Mouse (Mus musculus) intestine, embryonic 15.5 days (tissue): ENCODE data around the gene Atp8b3. TPM values are rescaled to one million over a fixed set of nuclear protein-coding genes. Genes with fewer than 3 reads are reported as not detected.

Experiments used
- ATAC-seq: fragments of 200-750 bp; cut with Nextera tagmentation; 2 replicates; pipeline ENCODE4 v1.8.0; 2017; ENCODE audit warnings: moderate TSS enrichment, moderate library complexity
- H3K27ac ChIP-seq: fragments of 300-500 bp; sonication (generic); 2 replicates; pipeline ENCODE4 v1.5.1; 2015; ENCODE audit warnings: mild to moderate bottlenecking, inconsistent platforms
- H3K27me3 ChIP-seq: fragments of 300-500 bp; sonication (generic); replicated peaks from 2 replicates; pipeline ENCODE4 v1.6.1; 2015; ENCODE audit warnings: inconsistent platforms
- H3K36me3 ChIP-seq: fragments of 300-500 bp; sonication (generic); 2 replicates; pipeline ENCODE4 v1.6.1; 2015; ENCODE audit warnings: inconsistent platforms
- H3K4me1 ChIP-seq: fragments of 300-500 bp; sonication (generic); replicated peaks from 2 replicates; pipeline ENCODE4 v1.6.1; 2015; ENCODE audit warnings: inconsistent platforms
- H3K4me2 ChIP-seq: fragments of 300-500 bp; sonication (generic); replicated peaks from 2 replicates; pipeline ENCODE4 v1.6.1; 2015; ENCODE audit warnings: mild to moderate bottlenecking, inconsistent platforms
- H3K4me3 ChIP-seq: fragments of 300-500 bp; sonication (generic); replicated peaks from 2 replicates; pipeline ENCODE4 v1.5.1; 2015; ENCODE audit warnings: inconsistent platforms
- H3K9ac ChIP-seq: fragments of 300-500 bp; sonication (generic); 2 replicates; pipeline ENCODE4 v1.6.1; 2015; ENCODE audit warnings: inconsistent platforms
- H3K9me3 ChIP-seq: fragments of 300-500 bp; sonication (generic); 2 replicates; pipeline ENCODE4 v1.6.1; 2016; ENCODE audit warnings: inconsistent platforms
- WGBS: fragments of 180-500 bp; shearing (Covaris S2); methylation state at CpG from one replicate; pipeline ENCODE4 v1.1.7; 2015; 5-methylcytosine and 5-hydroxymethylcytosine counted together
- polyA plus RNA-seq: library from polyadenylated mRNA; unstranded; fragments of >200 nt; fragmentation: Nextera tagmentation; extraction: Ambion mirVana; gene quantifications from 2 replicates; pipeline ENCODE4 v1.2.1, GENCODE M21; 2015

The Atp8b3 gene
- polyA plus RNA-seq, 1 experiment from 2014 or later: 0.09 TPM

DNA sequence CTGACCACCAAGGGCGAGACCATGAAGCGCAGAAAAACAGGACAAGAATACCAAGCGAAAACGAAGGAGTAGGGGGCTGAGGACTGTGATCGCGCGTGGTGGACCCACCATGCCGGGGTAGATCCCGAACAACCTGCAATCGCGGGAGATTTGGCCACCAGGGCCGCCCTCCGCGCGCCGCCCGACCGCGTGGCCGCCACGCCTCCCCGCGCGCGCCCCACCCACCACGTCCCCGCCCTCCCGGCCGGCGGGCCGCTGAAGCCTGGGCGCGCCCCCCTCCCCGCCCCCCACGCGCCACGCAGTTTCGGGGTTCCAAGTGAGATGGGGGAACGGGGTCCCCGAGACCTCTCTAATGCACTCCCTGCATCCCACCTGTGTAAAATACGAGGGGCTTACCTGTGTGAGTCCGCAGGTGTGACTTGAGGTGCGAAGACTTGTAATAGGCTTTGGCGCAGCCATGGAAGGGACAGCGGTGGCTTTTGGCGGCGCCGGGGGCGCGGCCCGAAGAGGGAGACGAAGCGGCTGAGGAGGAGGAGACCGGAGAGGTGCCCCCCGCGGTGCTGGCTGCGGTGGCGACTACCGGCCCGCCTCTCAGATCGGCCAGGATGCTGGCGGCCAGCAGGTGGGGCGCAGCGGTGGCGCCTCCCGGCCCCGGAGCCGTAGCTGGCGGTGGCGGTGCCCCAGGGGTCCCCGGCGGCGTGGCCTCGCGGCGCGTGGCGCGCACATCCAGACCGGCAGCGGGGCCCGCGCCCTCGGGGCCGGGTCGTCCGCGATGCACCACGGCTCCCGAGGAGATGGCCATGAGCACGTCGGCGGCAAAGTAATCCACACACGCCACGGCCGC, 37.6 kb upstream of the Atp8b3 start:
- H3K4me2 ChIP-seq: peak overlapping the region; percentile 94
- peaks cover 50% of the 10 kb centered on the region for H3K4me1 ChIP-seq
- WGBS: under 1% methylated on average over 88 of the region's 96 CpGs
- H3K4me3 ChIP-seq: peak overlapping the region; percentile 89
- peak; percentile 11 for ATAC-seq
- H3K9me3 ChIP-seq: no peaks in the 10 kb centered on the region
- peak overlapping the region; percentile 93 for H3K27ac ChIP-seq
- peak overlapping the region; percentile 72 for H3K9ac ChIP-seq
- H3K27me3 ChIP-seq: no peaks in the 10 kb centered on the region
- no peaks in the 10 kb centered on the region for H3K36me3 ChIP-seq

DNA sequence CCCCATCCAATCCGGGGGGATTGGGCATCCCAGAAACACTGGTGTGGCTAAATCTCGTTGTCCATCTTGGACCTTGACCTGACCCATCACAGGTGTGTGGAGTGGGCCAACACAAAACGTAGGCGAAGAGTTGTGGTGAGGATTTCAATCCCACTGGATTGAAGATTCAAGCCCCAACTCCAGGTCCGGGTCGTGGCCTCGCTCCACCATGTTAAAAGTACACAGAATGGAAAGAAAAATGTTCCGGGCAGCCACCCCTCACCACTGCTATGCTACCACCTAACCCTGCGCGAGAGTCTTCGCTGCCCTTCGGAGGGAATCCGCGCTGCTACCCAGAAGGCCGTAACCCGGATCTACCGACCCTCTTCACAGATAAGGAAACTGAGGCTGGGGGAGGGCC, 37.0 kb upstream of the Atp8b3 start:
- Histone ChIP-seq H3K36me3 (no peaks in the 10 kb centered on the region), H3K4me3 (peak overlapping the region; percentile 89), H3K9ac (peak overlapping the region; percentile 72), H3K27me3 (no peaks in the 10 kb centered on the region), H3K9me3 (no peaks in the 10 kb centered on the region), H3K4me2 (peak overlapping the region; percentile 94), H3K4me1 (peaks cover 56% of the 10 kb centered on the region), H3K27ac (no peak overlapping the region)
- WGBS: 11% methylated on average over 17 of the region's 17 CpGs
- ATAC-seq: no peak

DNA sequence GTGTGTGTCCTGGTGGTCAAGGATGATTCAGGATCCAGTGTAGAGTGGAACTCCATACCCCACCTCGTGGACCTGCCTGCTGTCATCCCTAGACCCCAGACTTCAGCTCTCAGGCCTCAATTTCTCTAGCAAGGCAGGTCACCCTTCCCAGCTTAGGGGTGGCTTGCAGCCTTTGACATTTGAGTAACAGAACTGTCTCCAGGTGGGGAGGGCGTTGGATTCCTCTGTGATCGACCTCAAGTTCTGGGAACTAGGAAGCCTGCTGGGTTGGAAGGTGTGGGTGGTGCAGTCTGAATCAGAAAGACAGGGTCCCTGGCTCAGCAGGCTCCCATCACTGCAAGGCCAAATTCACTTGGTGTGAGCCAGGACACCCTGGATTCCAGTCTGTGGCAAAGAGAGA, 36.0 kb upstream of the Atp8b3 start:
- Histone ChIP-seq H3K4me2 (peak overlapping the region; percentile 94; the same call in 1 of the 2 replicates), H3K4me3 (no peak overlapping the region), H3K36me3 (no peaks in the 10 kb centered on the region), H3K27ac (no peak overlapping the region), H3K4me1 (peaks cover 66% of the 10 kb centered on the region), H3K27me3 (no peaks in the 10 kb centered on the region), H3K9ac (peak overlapping the region; percentile 72), H3K9me3 (no peaks in the 10 kb centered on the region)
- 81% methylated on average over 3 of the region's 3 CpGs for WGBS
- no peak for ATAC-seq

DNA sequence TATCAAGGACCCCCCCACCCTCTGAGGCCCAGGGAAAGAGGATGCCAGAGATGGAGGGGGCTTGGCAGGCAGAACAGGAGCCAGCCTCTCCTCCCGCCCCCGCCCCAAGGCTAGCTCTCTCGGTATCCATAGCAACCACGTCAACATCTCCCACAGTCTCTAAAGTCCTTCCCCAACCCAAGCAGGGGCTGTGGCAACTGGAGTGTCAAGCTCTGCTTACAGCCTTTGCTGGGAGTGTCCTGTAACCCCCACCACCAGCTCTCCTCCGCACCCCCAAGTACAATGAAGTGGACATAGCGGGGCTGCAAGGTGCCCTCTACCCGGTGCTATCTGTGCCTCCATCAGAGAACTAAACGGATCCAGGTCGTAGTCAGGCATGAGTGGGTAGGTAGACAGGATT, 35.0 kb upstream of the Atp8b3 start:
- Histone ChIP-seq H3K4me2 (no peak overlapping the region), H3K27ac (no peak overlapping the region), H3K36me3 (no peaks in the 10 kb centered on the region), H3K9ac (no peak overlapping the region), H3K4me1 (peaks cover 67% of the 10 kb centered on the region), H3K27me3 (no peaks in the 10 kb centered on the region), H3K9me3 (no peaks in the 10 kb centered on the region), H3K4me3 (no peak overlapping the region)
- 49% methylated on average over 9 of the region's 9 CpGs for WGBS
- no peak for ATAC-seq

DNA sequence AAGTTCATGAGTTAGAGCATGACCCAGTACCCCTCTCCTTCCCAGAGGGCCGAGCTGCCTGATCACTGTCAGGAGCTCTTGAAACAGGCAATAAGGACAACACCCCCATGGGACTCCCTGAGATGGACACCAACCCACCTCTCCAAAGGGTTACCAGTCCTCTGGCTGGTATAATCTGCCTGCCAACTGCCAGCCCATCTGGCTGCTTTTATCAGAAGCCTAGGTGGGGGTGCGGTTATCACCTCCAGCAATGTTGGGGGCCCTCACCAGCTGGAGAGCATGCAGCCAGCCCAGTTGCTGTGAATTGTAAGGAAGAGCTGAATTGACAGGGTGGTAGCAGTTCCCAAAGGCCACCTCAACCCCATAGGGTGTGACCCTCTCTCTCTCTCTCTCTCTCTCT, 33.6 kb upstream of the Atp8b3 start:
- Histone ChIP-seq H3K27ac (no peak overlapping the region), H3K4me1 (peaks cover 62% of the 10 kb centered on the region), H3K9me3 (no peaks in the 10 kb centered on the region), H3K4me3 (no peak overlapping the region), H3K27me3 (no peaks in the 10 kb centered on the region), H3K9ac (no peak overlapping the region), H3K4me2 (no peak overlapping the region), H3K36me3 (0 out of 2 replicates have a peak, but pooled peaks cover 2% of the 10 kb centered on the region)
- 89% methylated on average over 2 of the region's 2 CpGs for WGBS
- ATAC-seq: no peak

DNA sequence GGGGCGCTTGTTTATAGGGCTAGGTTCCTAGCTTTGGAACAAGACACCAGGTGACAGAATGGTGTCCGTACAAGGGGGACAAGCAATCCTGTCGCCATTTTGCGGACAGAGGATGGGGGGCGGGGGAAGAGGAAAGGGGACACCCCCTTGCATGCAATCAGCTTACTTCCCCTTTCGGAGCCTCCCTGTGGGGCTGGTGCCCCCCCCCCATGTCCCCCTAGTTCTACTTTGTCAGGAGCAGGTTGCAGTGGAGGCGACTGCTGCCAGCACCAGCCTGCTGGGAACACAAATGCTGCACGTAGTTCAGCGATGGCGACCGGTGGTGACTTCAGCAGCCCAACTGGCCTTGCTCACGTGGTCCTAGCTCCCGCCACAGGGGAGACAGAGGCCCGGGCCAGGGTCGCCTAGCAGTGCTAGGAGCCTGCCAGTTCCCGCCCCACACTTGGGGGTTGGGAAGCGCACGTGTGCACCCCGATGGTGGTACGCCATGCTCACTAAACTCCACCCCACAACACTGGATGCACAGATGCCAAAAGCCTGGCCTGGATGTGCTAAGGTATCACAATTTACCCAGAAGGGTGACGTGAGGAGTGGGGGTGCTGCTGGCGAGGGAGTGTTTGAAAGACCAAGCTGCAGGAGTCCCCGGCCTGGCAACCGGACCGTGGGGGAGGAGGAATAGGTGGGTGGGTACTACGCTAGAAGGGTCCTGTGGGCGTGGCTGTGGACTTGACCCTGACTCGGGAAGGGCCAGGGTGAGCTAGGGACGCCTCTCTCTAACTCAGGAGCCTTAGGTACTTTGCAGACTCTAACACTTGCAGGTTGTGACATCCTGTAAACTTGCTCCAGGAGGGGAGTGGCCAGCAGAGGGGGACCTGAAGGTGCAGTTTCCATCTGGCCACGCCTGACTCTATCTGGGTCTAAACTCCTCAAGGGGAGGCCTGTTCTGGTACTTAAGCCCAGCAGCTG, 32.2 kb upstream of the Atp8b3 start:
- Histone ChIP-seq H3K4me2 (peak overlapping the region; percentile 46), H3K4me1 (peaks cover 67% of the 10 kb centered on the region), H3K27me3 (no peaks in the 10 kb centered on the region), H3K36me3 (0 out of 2 replicates have a peak, but pooled peaks cover 2% of the 10 kb centered on the region), H3K27ac (peak overlapping the region; percentile 38; the same call in 1 of the 2 replicates), H3K9me3 (no peaks in the 10 kb centered on the region), H3K4me3 (0 out of 2 replicates have a peak overlapping the region, but pooled peaks have one; percentile 7), H3K9ac (peak overlapping the region; percentile 38)
- WGBS: 24% methylated on average over 30 of the region's 30 CpGs
- peak; percentile 11 for ATAC-seq

DNA sequence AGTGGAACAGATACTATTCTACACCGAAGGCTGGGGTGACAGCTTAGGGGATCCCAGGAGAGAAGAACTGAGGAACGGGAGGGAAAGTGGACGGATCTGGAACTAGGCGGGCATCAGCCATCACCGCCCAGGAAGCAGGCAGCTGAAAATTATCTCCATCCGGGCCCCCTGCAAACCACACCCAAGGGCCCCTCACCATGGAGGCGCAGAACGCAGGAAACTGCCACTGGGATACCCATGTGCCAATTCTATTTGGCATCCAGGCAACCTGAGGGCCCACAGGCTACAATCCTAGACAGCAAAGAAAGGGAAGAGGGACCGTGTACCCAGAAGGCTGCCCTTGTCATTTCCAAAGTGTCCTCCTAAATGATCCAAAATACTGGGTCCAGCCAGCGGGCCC, 31.5 kb upstream of the Atp8b3 start:
- H3K9ac ChIP-seq: peak overlapping the region; percentile 38; the same call in 1 of the 2 replicates
- no peak for ATAC-seq
- no peak overlapping the region for H3K27ac ChIP-seq
- H3K27me3 ChIP-seq: no peaks in the 10 kb centered on the region
- 0 out of 2 replicates have a peak, but pooled peaks cover 2% of the 10 kb centered on the region for H3K36me3 ChIP-seq
- WGBS: 82% methylated on average over 10 of the region's 10 CpGs
- peaks cover 60% of the 10 kb centered on the region for H3K4me1 ChIP-seq
- H3K4me3 ChIP-seq: no peak overlapping the region
- H3K4me2 ChIP-seq: peak overlapping the region; percentile 46
- no peaks in the 10 kb centered on the region for H3K9me3 ChIP-seq

DNA sequence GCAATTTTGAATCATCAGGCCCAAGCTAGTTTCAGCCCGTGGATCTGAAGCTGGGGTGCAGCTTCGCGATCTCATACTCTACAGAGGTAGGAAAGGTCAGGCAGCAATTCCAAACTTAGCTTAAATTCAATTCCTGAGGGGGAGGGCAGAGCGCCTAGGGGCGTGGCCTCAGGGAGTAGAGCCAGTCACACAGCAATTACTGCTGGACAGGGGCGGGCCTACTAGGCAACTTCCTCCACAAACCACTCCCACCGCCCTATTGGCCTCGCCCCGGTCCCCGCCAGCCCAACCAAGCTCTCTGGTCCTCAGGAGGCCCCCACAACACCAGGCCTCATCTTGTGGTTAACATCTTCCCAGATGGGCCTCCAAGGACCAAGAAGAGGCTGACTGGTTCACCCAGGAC, 30.7 kb upstream of the Atp8b3 start:
- Histone ChIP-seq H3K27me3 (no peaks in the 10 kb centered on the region), H3K36me3 (0 out of 2 replicates have a peak, but pooled peaks cover 2% of the 10 kb centered on the region), H3K4me3 (0 out of 2 replicates have a peak overlapping the region, but pooled peaks have one; percentile 7), H3K4me2 (peak overlapping the region; percentile 42), H3K4me1 (peaks cover 54% of the 10 kb centered on the region), H3K27ac (0 out of 2 replicates have a peak overlapping the region, but pooled peaks have one; percentile 29), H3K9ac (peak overlapping the region; percentile 12; the same call in 1 of the 2 replicates), H3K9me3 (no peaks in the 10 kb centered on the region)
- ATAC-seq: peak; percentile 75
- 28% methylated on average over 10 of the region's 10 CpGs for WGBS

DNA sequence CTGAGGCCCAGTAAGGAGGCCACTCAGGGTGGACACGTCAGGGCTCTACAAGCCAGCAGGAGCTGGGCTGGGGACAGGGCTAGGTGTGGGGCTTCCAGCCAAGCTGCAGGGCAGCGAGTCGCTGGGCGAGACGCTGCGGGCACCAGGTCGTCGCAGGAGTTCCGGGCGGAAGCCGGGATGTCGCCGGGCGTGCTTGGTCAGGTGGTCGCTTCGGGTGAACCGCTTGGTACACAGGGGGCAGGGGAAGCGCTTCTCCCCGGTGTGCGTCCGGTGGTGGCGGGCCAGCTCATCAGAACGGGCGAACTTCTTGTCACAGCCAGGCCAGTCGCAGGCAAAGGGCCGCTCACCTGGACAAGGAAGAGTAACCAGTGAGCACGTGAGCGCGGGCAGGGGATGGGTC, 30.0 kb upstream of the Atp8b3 start:
- no peak overlapping the region for H3K4me2 ChIP-seq
- peaks cover 48% of the 10 kb centered on the region for H3K4me1 ChIP-seq
- no peaks in the 10 kb centered on the region for H3K27me3 ChIP-seq
- H3K9ac ChIP-seq: no peak overlapping the region
- WGBS: 94% methylated on average over 29 of the region's 29 CpGs
- 0 out of 2 replicates have a peak, but pooled peaks cover 2% of the 10 kb centered on the region for H3K36me3 ChIP-seq
- no peak overlapping the region for H3K27ac ChIP-seq
- H3K4me3 ChIP-seq: no peak overlapping the region
- no peaks in the 10 kb centered on the region for H3K9me3 ChIP-seq
- ATAC-seq: no peak

DNA sequence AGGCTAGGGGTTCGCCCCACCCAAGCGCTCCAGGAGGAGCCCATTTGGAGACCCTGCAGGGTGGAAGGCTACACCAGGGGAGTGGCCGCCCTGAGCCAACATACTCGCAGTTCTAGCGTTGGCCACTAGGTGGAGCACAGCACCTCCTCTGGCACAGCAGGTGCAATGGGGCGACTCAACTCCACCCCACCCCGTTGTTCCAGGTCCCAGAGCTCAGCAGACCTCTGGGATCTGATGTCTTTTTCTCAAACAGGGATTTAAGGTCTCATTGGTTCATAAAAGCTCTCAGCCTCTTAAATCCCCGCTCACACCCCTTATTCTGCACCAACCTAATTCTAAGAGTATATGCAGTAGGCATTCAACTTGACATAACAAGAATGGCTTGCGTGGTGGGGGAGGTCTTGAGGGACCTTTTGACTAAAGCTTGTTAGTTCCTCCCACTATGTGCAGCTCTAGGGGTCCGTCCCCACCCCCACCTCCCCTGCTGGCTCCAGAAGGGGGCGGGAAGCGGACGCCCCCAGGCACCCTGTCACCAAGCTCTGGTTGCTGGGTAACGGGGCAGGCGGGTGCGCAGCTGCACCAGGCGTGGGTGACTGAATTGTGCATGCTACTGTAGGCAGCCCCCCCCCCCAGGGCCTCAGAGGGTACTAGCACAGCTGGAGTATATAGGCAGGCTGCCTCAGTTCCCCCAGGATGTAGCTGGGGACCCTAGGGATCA, 27.6 kb upstream of the Atp8b3 start:
- H3K36me3 ChIP-seq: 0 out of 2 replicates have a peak, but pooled peaks cover 2% of the 10 kb centered on the region
- H3K27ac ChIP-seq: no peak overlapping the region
- WGBS: 29% methylated on average over 17 of the region's 17 CpGs
- H3K9me3 ChIP-seq: no peaks in the 10 kb centered on the region
- no peak overlapping the region for H3K4me2 ChIP-seq
- peaks cover 29% of the 10 kb centered on the region for H3K4me1 ChIP-seq
- peak; percentile 40; the same call in 1 of the 2 replicates for ATAC-seq
- H3K4me3 ChIP-seq: 0 out of 2 replicates have a peak overlapping the region, but pooled peaks have one; percentile 1
- H3K9ac ChIP-seq: no peak overlapping the region
- H3K27me3 ChIP-seq: no peaks in the 10 kb centered on the region

DNA sequence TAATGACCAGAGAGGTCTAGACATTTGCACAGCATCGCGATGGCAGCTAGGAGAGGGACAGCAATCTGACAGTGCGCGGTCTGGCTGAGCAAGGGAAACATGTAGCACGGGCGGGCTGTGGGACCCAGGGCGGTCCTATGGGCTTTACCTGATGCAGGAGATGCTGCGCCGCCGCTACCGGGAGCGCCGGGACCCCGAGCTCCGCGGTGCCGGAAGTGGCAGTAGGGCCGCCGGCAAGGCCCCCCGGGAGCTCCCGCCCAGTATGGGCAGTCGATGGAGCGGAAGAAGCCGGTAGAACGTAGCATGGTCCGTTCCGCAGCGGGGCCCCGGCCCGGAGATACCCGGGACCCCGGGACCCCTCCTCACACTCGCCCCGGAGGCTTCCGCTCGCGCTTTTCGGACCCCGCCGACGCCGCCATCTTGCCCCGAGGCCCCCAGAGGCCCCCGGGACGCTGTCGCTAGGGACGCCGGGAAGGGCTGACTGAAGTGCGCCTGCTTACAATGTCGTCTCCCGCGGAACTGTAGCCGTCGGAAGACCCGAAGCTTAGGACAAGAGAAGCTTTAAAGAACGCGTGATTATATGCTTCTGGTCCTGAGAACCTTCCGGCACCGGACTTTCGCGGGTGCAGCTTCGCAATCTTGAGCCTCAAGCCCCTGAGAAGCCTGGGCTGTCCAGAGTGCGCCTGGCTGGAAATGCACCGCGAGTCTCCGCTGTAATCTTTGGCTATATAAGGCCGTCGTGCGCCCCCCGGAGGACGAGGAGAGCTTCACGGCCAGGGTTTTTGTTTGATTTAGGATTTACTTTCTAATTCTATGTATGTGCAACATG, 22.4 kb upstream of the Atp8b3 start, which contains the start of gene Rexo1:
Gene Rexo1, minus strand, starts transcription at position 445 of the 829 bp plus-strand sequence.
- WGBS: under 1% methylated on average over 72 of the region's 72 CpGs
- peak within 1 kb of the TSS; percentile 98 for H3K4me3 ChIP-seq
- peak within 1 kb of the TSS; percentile 86 for H3K27ac ChIP-seq
- no peaks in the 10 kb centered on the region for H3K9me3 ChIP-seq
- ATAC-seq: peak; percentile 91
- no peaks in the 10 kb centered on the region for H3K27me3 ChIP-seq
- peaks cover 29% of the 10 kb centered on the region for H3K4me1 ChIP-seq
- no peaks in the 10 kb centered on the region for H3K36me3 ChIP-seq
- H3K4me2 ChIP-seq: peak within 1 kb of the TSS; percentile 76
- peak within 1 kb of the TSS; percentile 96 for H3K9ac ChIP-seq
